ENCODE assay signal across 12 mouse cellular contexts in genomic region chr11:114554576-114554975, GRCm38 (mm10).
DNase-seq lines count a peak whose midpoint lies in the region; ATAC-seq and TF ChIP-seq lines count a peak whose summit lies in the region.
"Had no signal": no experiment of that assay in that cellular context is flagged by ENCODE, and none has a peak within 500 bp of the region (broad histone marks: within the 10 kb centered on the region; RNA-seq: fewer than 3 reads in every experiment).

No protein-coding gene starts in this region.

- TF ChIP-seq POLR2A in ES-Bruce4 (IDR thresholded peaks at IDR 0.05; ENCODE audit: insufficient read depth, low read length): no peak

- peak overlapping the region; percentile 15; the same call in 1 of the 2 replicates for H3K9ac ChIP-seq in ES-Bruce4 (ENCODE audit: low read depth, poor library complexity, severe bottlenecking)
- no peak overlapping the region for H3K9ac ChIP-seq in midbrain, embryonic 13.5 days (replicated peaks)
- H3K9ac ChIP-seq: stomach, embryonic 15.5 days had no signal

- no peaks in the 10 kb centered on the region for H3K27me3 ChIP-seq in ES-Bruce4 (ENCODE audit: control insufficient read depth, insufficient read depth, low read length, poor library complexity, severe bottlenecking)
- H3K27me3 ChIP-seq in embryonic facial prominence, embryonic 10.5 days (replicated peaks; ENCODE audit: low read depth, poor library complexity, severe bottlenecking): peaks cover 12% of the 10 kb centered on the region; the same call in 1 of the 2 replicates
- H3K27me3 ChIP-seq in splenic B cell, adult 2 months (ENCODE audit: control insufficient read depth, insufficient read depth, low read length, poor library complexity, severe bottlenecking): no peaks in the 10 kb centered on the region
- no peaks in the 10 kb centered on the region for H3K27me3 ChIP-seq in midbrain, embryonic 13.5 days
- H3K27me3 ChIP-seq: stomach, embryonic 15.5 days had no signal

- H3K4me1 ChIP-seq in ES-Bruce4 (ENCODE audit: control insufficient read depth, insufficient read depth, low read length): peaks cover 2% of the 10 kb centered on the region
- peaks cover 11% of the 10 kb centered on the region for H3K4me1 ChIP-seq in embryonic facial prominence, embryonic 10.5 days
- peaks cover 4% of the 10 kb centered on the region; the same call in 1 of the 2 replicates for H3K4me1 ChIP-seq in midbrain, embryonic 13.5 days (replicated peaks)

- no peaks in the 10 kb centered on the region for H3K9me3 ChIP-seq in ES-Bruce4 (replicated peaks; ENCODE audit: control insufficient read depth, insufficient read depth, low read length, poor library complexity, severe bottlenecking)
- no peaks in the 10 kb centered on the region for H3K9me3 ChIP-seq in embryonic facial prominence, embryonic 10.5 days
- no peaks in the 10 kb centered on the region for H3K9me3 ChIP-seq in midbrain, embryonic 13.5 days
- H3K9me3 ChIP-seq: stomach, embryonic 15.5 days had no signal

- H3K36me3 ChIP-seq in ES-Bruce4 (ENCODE audit: control insufficient read depth, insufficient read depth, low read length, poor library complexity, severe bottlenecking): no peaks in the 10 kb centered on the region
- H3K36me3 ChIP-seq in embryonic facial prominence, embryonic 10.5 days (replicated peaks): no peaks in the 10 kb centered on the region
- no peaks in the 10 kb centered on the region for H3K36me3 ChIP-seq in splenic B cell, adult 2 months (ENCODE audit: control insufficient read depth, insufficient read depth, low read length, poor library complexity, severe bottlenecking)
- H3K36me3 ChIP-seq in midbrain, embryonic 13.5 days: no peaks in the 10 kb centered on the region
- H3K36me3 ChIP-seq: stomach, embryonic 15.5 days had no signal

- no peak for ATAC-seq in midbrain, embryonic 13.5 days

- peak; percentile 62 for TF ChIP-seq CTCF in layer of hippocampus, adult 2 months (conservative IDR thresholded peaks at IDR 0.05)
- peak; percentile 25 for TF ChIP-seq CTCF in ES-Bruce4 (IDR thresholded peaks at IDR 0.05; ENCODE audit: low read depth, low read length)

- 59% methylated on average over 5 of the region's 5 CpGs for WGBS in embryonic facial prominence, embryonic 10.5 days
- 67% methylated on average over 5 of the region's 5 CpGs for WGBS in midbrain, embryonic 13.5 days

- no peak overlapping the region for H3K4me2 ChIP-seq in midbrain, embryonic 13.5 days (replicated peaks)
- H3K4me2 ChIP-seq: stomach, embryonic 15.5 days had no signal

- DNase-seq in layer of hippocampus, adult 2 months (ENCODE audit: low spot score in 2 of 2): no peak
- DNase-seq in layer of hippocampus, adult 11-12 months (ENCODE audit: low spot score): no peak
- no peak for DNase-seq in embryonic facial prominence, embryonic 10.5 days (ENCODE audit: low spot score)
- peak; percentile 19 for DNase-seq in splenic B cell, adult 2 months (ENCODE audit: low read depth, low spot score)
- no peak for DNase-seq in gastrocnemius, adult 8-10 months (ENCODE audit: low spot score in 2 of 2)
- no peak for DNase-seq in kidney, adult 9 months
- DNase-seq: adrenal gland, postnatal 25 days; cerebellum, adult 2 months; kidney, adult 18-20 months had no signal

- TF ChIP-seq EP300 in ES-Bruce4 (IDR thresholded peaks at IDR 0.05; ENCODE audit: insufficient read depth, low read depth, low read length): no peak

- no peak overlapping the region for H3K27ac ChIP-seq in layer of hippocampus, adult 2 months
- H3K27ac ChIP-seq in ES-Bruce4 (ENCODE audit: insufficient read depth, low read length): peak overlapping the region; percentile 34; the same call in 1 of the 2 replicates
- 0 out of 2 replicates have a peak overlapping the region, but pooled peaks have one; percentile 52 for H3K27ac ChIP-seq in embryonic facial prominence, embryonic 10.5 days (replicated peaks)
- H3K27ac ChIP-seq in midbrain, embryonic 13.5 days: no peak overlapping the region
- H3K27ac ChIP-seq: stomach, embryonic 15.5 days had no signal

- no peak overlapping the region for H3K4me3 ChIP-seq in layer of hippocampus, adult 2 months
- peak overlapping the region; percentile 26 for H3K4me3 ChIP-seq in ES-Bruce4 (ENCODE audit: low read depth, low read length)
- H3K4me3 ChIP-seq in embryonic facial prominence, embryonic 10.5 days: no peak overlapping the region
- H3K4me3 ChIP-seq in midbrain, embryonic 13.5 days (replicated peaks): no peak overlapping the region
- H3K4me3 ChIP-seq: stomach, embryonic 15.5 days had no signal

Comparison
In these comparisons a context has a peak if more than half of its experiments do, and no peak if none do; other contexts are left out.
1. H3K27ac ChIP-seq: peak in ES-Bruce4 (single experiment) and embryonic facial prominence, embryonic 10.5 days (single experiment); none in layer of hippocampus, adult 2 months (single experiment) and midbrain, embryonic 13.5 days (single experiment).